Mouse (Mus musculus) lung, postnatal 0 days (tissue): ENCODE data around the gene Olfr905. TPM values are rescaled to one million over a fixed set of nuclear protein-coding genes. Genes with fewer than 3 reads are reported as not detected.

Experiments
- ATAC-seq: fragments of 200-750 bp; cut with Nextera tagmentation; 2 replicates; pipeline ENCODE4 v1.8.0; 2017; ENCODE audit warnings: moderate library complexity
- DNase-seq: peaks from one replicate; pipeline ENCODE4 v3.0.0-alpha.2; 2016; ENCODE audit warnings: low spot score
- H3K27ac ChIP-seq: fragments of 300-500 bp; sonication (generic); 2 replicates; pipeline ENCODE4 v1.5.1; 2014; ENCODE audit warnings: antibody characterized with exemption, mild to moderate bottlenecking, low read length, mixed read lengths
- H3K27me3 ChIP-seq: fragments of 300-500 bp; sonication (generic); replicated peaks from 2 replicates; pipeline ENCODE4 v1.6.1; 2014; ENCODE audit warnings: low read length, mixed read lengths; ENCODE audit not compliant: insufficient read depth
- H3K36me3 ChIP-seq: fragments of 300-500 bp; sonication (generic); 2 replicates; pipeline ENCODE4 v1.6.1; 2014; ENCODE audit warnings: low read length, mixed read lengths; ENCODE audit not compliant: insufficient read depth
- H3K4me1 ChIP-seq: fragments of 300-500 bp; sonication (generic); 2 replicates; pipeline ENCODE4 v1.6.1; 2014; ENCODE audit warnings: antibody characterized with exemption, low read depth, low read length, mixed read lengths; ENCODE audit not compliant: insufficient read depth
- H3K4me2 ChIP-seq: fragments of 300-500 bp; sonication (generic); replicated peaks from 2 replicates; pipeline ENCODE4 v1.6.1; 2014; ENCODE audit warnings: low read depth, mild to moderate bottlenecking, low read length, moderate library complexity, mixed read lengths
- H3K4me3 ChIP-seq: fragments of 300-500 bp; sonication (generic); 2 replicates; pipeline ENCODE4 v1.5.1; 2014; ENCODE audit warnings: low read depth, low read length
- H3K9ac ChIP-seq: fragments of 300-500 bp; sonication (generic); replicated peaks from 2 replicates; pipeline ENCODE4 v1.6.1; 2014; ENCODE audit warnings: low read depth, mild to moderate bottlenecking
- H3K9me3 ChIP-seq: fragments of 300-500 bp; sonication (generic); 2 replicates; pipeline ENCODE4 v1.6.1; 2016; ENCODE audit warnings: low read length, mixed read lengths
- CTCF ChIP-seq: IDR thresholded peaks from 2 replicates; pipeline ENCODE4 v1.5.1; 2016; ENCODE audit warnings: antibody characterized with exemption, mild to moderate bottlenecking
- EP300 ChIP-seq: IDR thresholded peaks from 2 replicates; pipeline ENCODE4 v1.6.1; 2016; ENCODE audit warnings: antibody characterized with exemption, mild to moderate bottlenecking, control low read depth
- WGBS: fragments of 180-500 bp; shearing (Covaris S2); extraction: QIAGEN DNeasy Blood & Tissue Kit; methylation state at CpG from one replicate; pipeline ENCODE4 v1.1.7; 2014; 5-methylcytosine and 5-hydroxymethylcytosine counted together
- polyA plus RNA-seq: library from polyadenylated mRNA; unstranded; fragments of >200 nt; fragmentation: Nextera tagmentation; extraction: Ambion mirVana; gene quantifications from 2 replicates; pipeline ENCODE4 v1.2.1, GENCODE M21; 2015

The Olfr905 gene
- not detected in 2 replicates for polyA plus RNA-seq

- no peak within 1 kb of the TSS for H3K27ac ChIP-seq
- H3K36me3 ChIP-seq: no peaks in the 10 kb centered on the region
- no peak for DNase-seq
- ATAC-seq: no peak
- H3K9ac ChIP-seq: no peak within 1 kb of the TSS
- TF ChIP-seq CTCF (no peak), EP300 (no peak)
- no peaks in the 10 kb centered on the region for H3K27me3 ChIP-seq
- H3K4me1 ChIP-seq: no peaks in the 10 kb centered on the region
- no peak within 1 kb of the TSS for H3K4me2 ChIP-seq
- no peak within 1 kb of the TSS for H3K4me3 ChIP-seq
- no peaks in the 10 kb centered on the region for H3K9me3 ChIP-seq
Observed at GRCm38 (mm10) chr9:38470807-38471206, at the start of gene Olfr905. TSS of gene Olfr905 (plus strand) at chr9:38471107.

GRCm38 (mm10) chr9:38423801-38424200 is 47.1 kb upstream of the Olfr905 start:
- DNase-seq: no peak
- no peak for ATAC-seq
- Histone ChIP-seq H3K4me1 (no peaks in the 10 kb centered on the region), H3K4me2 (no peak overlapping the region), H3K36me3 (no peaks in the 10 kb centered on the region), H3K4me3 (no peak overlapping the region), H3K27me3 (no peaks in the 10 kb centered on the region), H3K9ac (no peak overlapping the region), H3K27ac (no peak overlapping the region), H3K9me3 (no peaks in the 10 kb centered on the region)
- no peak for TF ChIP-seq EP300

- H3K27ac ChIP-seq: no peak overlapping the region
- no peak for ATAC-seq
- WGBS: 19% methylated on average over 1 of the region's 1 CpGs
- H3K4me2 ChIP-seq: no peak overlapping the region
- H3K9me3 ChIP-seq: no peaks in the 10 kb centered on the region
- DNase-seq: no peak
- H3K4me1 ChIP-seq: no peaks in the 10 kb centered on the region
- H3K27me3 ChIP-seq: no peaks in the 10 kb centered on the region
- no peak overlapping the region for H3K4me3 ChIP-seq
- TF ChIP-seq EP300 (no peak), CTCF (no peak)
- no peaks in the 10 kb centered on the region for H3K36me3 ChIP-seq
- H3K9ac ChIP-seq: no peak overlapping the region
Observed at GRCm38 (mm10) chr9:38427026-38427425, 43.9 kb upstream of the Olfr905 start.

- H3K9me3 ChIP-seq: no peaks in the 10 kb centered on the region
Observed at GRCm38 (mm10) chr9:38429155-38429554, 41.8 kb upstream of the Olfr905 start, which contains the start of gene Olfr901. TSS of gene Olfr901 (plus strand) at chr9:38429455.

GRCm38 (mm10) chr9:38447352-38447751 is 23.6 kb upstream of the Olfr905 start, which contains the start of gene Olfr902:
TSS of gene Olfr902 (plus strand) at chr9:38447652.
- Histone ChIP-seq H3K9ac (no peak within 1 kb of the TSS), H3K4me1 (no peaks in the 10 kb centered on the region), H3K36me3 (no peaks in the 10 kb centered on the region), H3K27ac (no peak within 1 kb of the TSS), H3K4me3 (no peak within 1 kb of the TSS), H3K4me2 (no peak within 1 kb of the TSS), H3K27me3 (no peaks in the 10 kb centered on the region), H3K9me3 (no peaks in the 10 kb centered on the region)
- DNase-seq (no peak), ATAC-seq (no peak)
- WGBS: 81% methylated on average over 5 of the region's 5 CpGs
- TF ChIP-seq CTCF: no peak
- TF ChIP-seq EP300: no peak

More at GRCm38 (mm10) chr9:38429155-38429554, 41.8 kb upstream of the Olfr905 start, which contains the start of gene Olfr901:
- Histone ChIP-seq H3K9ac (no peak within 1 kb of the TSS), H3K27ac (no peak within 1 kb of the TSS), H3K27me3 (no peaks in the 10 kb centered on the region), H3K4me1 (no peaks in the 10 kb centered on the region), H3K4me3 (no peak within 1 kb of the TSS), H3K4me2 (no peak within 1 kb of the TSS), H3K36me3 (no peaks in the 10 kb centered on the region)
- 81% methylated on average over 1 of the region's 1 CpGs for WGBS
- TF ChIP-seq EP300 (no peak), CTCF (no peak)
- ATAC-seq (no peak), DNase-seq (no peak)

- no peaks in the 10 kb centered on the region for H3K27me3 ChIP-seq
- no peak for ATAC-seq
- TF ChIP-seq CTCF: no peak
- TF ChIP-seq EP300: no peak
- DNase-seq: no peak
- H3K27ac ChIP-seq: no peak within 1 kb of the TSS
- no peak within 1 kb of the TSS for H3K9ac ChIP-seq
- no peaks in the 10 kb centered on the region for H3K4me1 ChIP-seq
- H3K9me3 ChIP-seq: no peaks in the 10 kb centered on the region
- no peak within 1 kb of the TSS for H3K4me3 ChIP-seq
- H3K36me3 ChIP-seq: no peaks in the 10 kb centered on the region
- H3K4me2 ChIP-seq: no peak within 1 kb of the TSS
Observed at GRCm38 (mm10) chr9:38462844-38463243, 8.1 kb upstream of the Olfr905 start, which contains the start of gene Olfr904. TSS of gene Olfr904 (plus strand) at chr9:38463144.

- no peak for ATAC-seq
- H3K4me2 ChIP-seq: no peak within 1 kb of the TSS
- no peaks in the 10 kb centered on the region for H3K36me3 ChIP-seq
- H3K9me3 ChIP-seq: no peaks in the 10 kb centered on the region; the same call in 1 of the 2 replicates
- TF ChIP-seq CTCF (no peak), EP300 (no peak)
- no peak within 1 kb of the TSS for H3K9ac ChIP-seq
- no peak within 1 kb of the TSS for H3K4me3 ChIP-seq
- 73% methylated on average over 3 of the region's 3 CpGs for WGBS
- DNase-seq: no peak
- H3K27ac ChIP-seq: no peak within 1 kb of the TSS
- H3K4me1 ChIP-seq: no peaks in the 10 kb centered on the region
- H3K27me3 ChIP-seq: no peaks in the 10 kb centered on the region
Observed at GRCm38 (mm10) chr9:38486785-38487184, 15.9 kb downstream of the Olfr905 start, which contains the start of gene Olfr906. TSS of gene Olfr906 (plus strand) at chr9:38487085.
